Mouse (Mus musculus) kidney, postnatal 36 days (tissue): ENCODE measurements around the gene Fbxl4.
"Not testable (repeated sequence)": the region's sequence is repeated elsewhere in the genome, so short reads cannot be mapped to it uniquely, and the experiment has no call there.

Source experiments
- DNase-seq, 2 experiments: peaks; one replicate each; pipeline ENCODE4 v3.0.0; 2021 to 2022; ENCODE audit warnings: mixed read lengths in 2 of 2

Fbxl4 gene

GRCm38 (mm10) chr4:22357266-22357930 lies at the start of gene Fbxl4:
Gene Fbxl4 (plus strand): TSS chr4:22357543.
- peak; percentile 82 to 90 for DNase-seq

- DNase-seq, result no peak
Measured at GRCm38 (mm10) chr4:22314564-22314963, 42.8 kb upstream of the Fbxl4 start.

GRCm38 (mm10) chr4:22342816-22343573 lies 14.3 kb upstream of the Fbxl4 start:
- no peak for DNase-seq

GRCm38 (mm10) chr4:22349086-22349485 lies 8.3 kb upstream of the Fbxl4 start:
- not testable (repeated sequence) for DNase-seq

GRCm38 (mm10) chr4:22357931-22358300 lies 573 bp downstream of the Fbxl4 start:
- no peak for DNase-seq

GRCm38 (mm10) chr4:22358487-22358886 lies 1.1 kb downstream of the Fbxl4 start:
- DNase-seq, result no peak

- DNase-seq, result no peak
Measured at GRCm38 (mm10) chr4:22367368-22367767, 10.0 kb downstream of the Fbxl4 start.

- DNase-seq, result peak in 1 of 2 experiments; percentile 24
Measured at GRCm38 (mm10) chr4:22378516-22378915, 21.2 kb downstream of the Fbxl4 start.

- peak in 1 of 2 experiments; percentile 21 for DNase-seq
Measured at GRCm38 (mm10) chr4:22380646-22381045, 23.3 kb downstream of the Fbxl4 start.

- DNase-seq, result no peak
Measured at GRCm38 (mm10) chr4:22383528-22384265, 26.4 kb downstream of the Fbxl4 start.

GRCm38 (mm10) chr4:22390045-22390444 lies 32.7 kb downstream of the Fbxl4 start:
- no peak for DNase-seq

- no peak for DNase-seq
Measured at GRCm38 (mm10) chr4:22392777-22393473, 35.6 kb downstream of the Fbxl4 start.

GRCm38 (mm10) chr4:22395404-22395803 lies 38.1 kb downstream of the Fbxl4 start:
- DNase-seq, result no peak

- DNase-seq, result peak; percentile 68 to 83
Measured at GRCm38 (mm10) chr4:22396484-22397000, 39.2 kb downstream of the Fbxl4 start.

- DNase-seq, result no peak
Measured at GRCm38 (mm10) chr4:22397003-22397402, 39.7 kb downstream of the Fbxl4 start.

- no peak for DNase-seq
Measured at GRCm38 (mm10) chr4:22402032-22402431, 44.7 kb downstream of the Fbxl4 start.

- no peak for DNase-seq
Measured at GRCm38 (mm10) chr4:22402930-22403329, 45.6 kb downstream of the Fbxl4 start.

GRCm38 (mm10) chr4:22420627-22421026 lies 63.3 kb downstream of the Fbxl4 start:
- DNase-seq, result no peak

- no peak for DNase-seq
Measured at GRCm38 (mm10) chr4:22422400-22422799, 65.1 kb downstream of the Fbxl4 start.

GRCm38 (mm10) chr4:22428150-22428549 lies 70.8 kb downstream of the Fbxl4 start:
- no peak for DNase-seq

- DNase-seq, result no peak
Measured at GRCm38 (mm10) chr4:22469575-22469974, 112.2 kb downstream of the Fbxl4 start.

GRCm38 (mm10) chr4:22476967-22477710 lies 119.8 kb downstream of the Fbxl4 start:
- peak in 1 of 2 experiments; percentile 60 for DNase-seq
